Comparison of ENCODE assay signal across 9 mouse cellular contexts in the genomic region with DNA sequence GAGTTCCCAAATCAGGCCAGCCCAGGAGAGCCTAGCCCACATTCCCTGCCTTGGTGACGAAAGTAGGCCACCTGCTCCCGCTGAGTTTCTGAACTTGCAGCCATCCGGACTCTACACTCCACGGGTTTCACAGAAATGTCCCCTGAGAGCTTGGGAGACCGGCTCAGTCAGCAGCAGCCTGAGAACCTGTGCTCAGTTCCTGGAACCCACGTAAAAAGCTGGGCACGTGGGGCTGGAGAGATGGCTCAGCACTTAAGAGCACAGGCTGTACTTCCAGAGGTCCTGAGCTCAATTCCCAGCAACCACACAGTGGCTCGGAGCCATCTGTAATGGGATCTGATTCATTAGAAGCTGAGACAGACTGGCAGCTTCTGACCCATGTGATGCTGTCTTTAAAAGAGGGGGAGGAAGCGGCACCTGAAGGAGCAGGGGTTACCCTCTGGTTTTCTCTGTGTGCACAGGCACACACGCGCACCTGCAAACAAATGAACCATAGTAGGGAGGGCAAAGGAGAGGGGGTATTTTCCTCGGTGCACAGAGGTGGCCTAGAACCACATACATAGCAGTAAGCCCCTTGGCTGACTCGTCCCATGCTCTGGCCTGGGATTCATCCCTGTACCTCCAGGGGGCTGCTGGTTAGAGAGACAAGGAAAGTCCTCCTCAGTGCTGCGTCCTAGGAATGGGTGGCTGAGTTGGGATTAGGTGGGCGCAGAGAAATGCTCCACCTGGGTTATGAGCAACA.
DNase-seq lines count a peak whose midpoint lies in the region; ATAC-seq and TF ChIP-seq lines count a peak whose summit lies in the region.
"Had no signal": no experiment of that assay in that cellular context is flagged by ENCODE, and none has a peak within 500 bp of the region (broad histone marks: within the 10 kb centered on the region; RNA-seq: fewer than 3 reads in every experiment).

No protein-coding gene starts in this region.

- no peaks in the 10 kb centered on the region for H3K27me3 ChIP-seq in liver, postnatal 0 days (ENCODE audit: insufficient read depth, low read length)
- H3K27me3 ChIP-seq: embryonic facial prominence, embryonic 15.5 days had no signal

- TF ChIP-seq CTCF in liver, postnatal 0 days (IDR thresholded peaks at IDR 0.05; ENCODE audit: low read depth), result no peak

- ATAC-seq in frontal cortex, adult (ENCODE audit: low TSS enrichment), result peak; percentile 44; the same call in 1 of the 2 replicates
- no peak for ATAC-seq in liver, postnatal 0 days

- H3K4me3 ChIP-seq in liver, postnatal 0 days (ENCODE audit: low read depth, low read length), result no peak overlapping the region
- H3K4me3 ChIP-seq: embryonic facial prominence, embryonic 15.5 days had no signal

- H3K4me2 ChIP-seq in liver, postnatal 0 days (ENCODE audit: low read depth, low read length), result no peak overlapping the region
- H3K4me2 ChIP-seq: embryonic facial prominence, embryonic 15.5 days had no signal

- no peaks in the 10 kb centered on the region for H3K36me3 ChIP-seq in liver, postnatal 0 days (replicated peaks; ENCODE audit: insufficient read depth, low read length)
- H3K36me3 ChIP-seq: embryonic facial prominence, embryonic 15.5 days had no signal

- no peak overlapping the region for H3K27ac ChIP-seq in liver, postnatal 0 days (ENCODE audit: low read depth)
- H3K27ac ChIP-seq: embryonic facial prominence, embryonic 15.5 days had no signal

- 71% methylated on average over 15 of the region's 15 CpGs for WGBS in liver, postnatal 0 days (ENCODE audit: insufficient replicate concordance)

- TF ChIP-seq EP300 in liver, postnatal 0 days (IDR thresholded peaks at IDR 0.05; ENCODE audit: low read depth), result no peak

- peaks cover 6% of the 10 kb centered on the region for H3K4me1 ChIP-seq in liver, postnatal 0 days (ENCODE audit: insufficient read depth)

- DNase-seq in frontal cortex, postnatal 10 days (ENCODE audit: low spot score in 2 of 2), result no peak
- DNase-seq in right cerebral cortex, adult 2 months (ENCODE audit: low spot score in 2 of 2), result peak; percentile 15 to 38
- no peak for DNase-seq in right cerebral cortex, postnatal 4 days
- peak; percentile 39 for DNase-seq in kidney, postnatal 14 days
- peak; percentile 56 for DNase-seq in thymus, postnatal 4 days
- no peak for DNase-seq in liver, postnatal 0 days
- DNase-seq in heart, adult 18-20 months, result no peak

- H3K9ac ChIP-seq in liver, postnatal 0 days (replicated peaks), result no peak overlapping the region
- H3K9ac ChIP-seq: embryonic facial prominence, embryonic 15.5 days had no signal

- H3K9me3 ChIP-seq in liver, postnatal 0 days (ENCODE audit: low read length), result peaks cover 4% of the 10 kb centered on the region; the same call in 1 of the 2 replicates
- H3K9me3 ChIP-seq: embryonic facial prominence, embryonic 15.5 days had no signal

Comparison
In these comparisons a context has a peak if more than half of its experiments do, and no peak if none do; other contexts are left out.
1. DNase-seq: peak in right cerebral cortex, adult 2 months (2 of 2), kidney, postnatal 14 days (single experiment) and thymus, postnatal 4 days (single experiment); none in frontal cortex, postnatal 10 days (0 of 2), right cerebral cortex, postnatal 4 days (single experiment), liver, postnatal 0 days (single experiment) and heart, adult 18-20 months (0 of 2).